Mouse (Mus musculus) neutrophil, adult 65 days (primary cell): ENCODE data around the gene Odf3. TPM values are rescaled to one million over a fixed set of nuclear protein-coding genes. Genes with fewer than 3 reads are reported as not detected.

Experiments
- total RNA-seq: library from RNA; stranded (reverse); gene quantifications from 2 replicates; pipeline ENCODE4 v1.2.4, GENCODE M21; 2023

The Odf3 gene
- total RNA-seq, result not detected in 2 replicates

GRCm38 (mm10) chr7:140847755-140848580, at the start of gene Odf3:
Gene Odf3, plus strand, starts transcription at chr7:140847805.

GRCm38 (mm10) chr7:140821653-140822329, 25.8 kb upstream of the Odf3 start, which contains the start of gene Zfp941:
Gene Zfp941, minus strand, starts transcription at chr7:140822178.

GRCm38 (mm10) chr7:140834968-140835757, 12.4 kb upstream of the Odf3 start, which contains the start of gene Urah:
Gene Urah, plus strand, starts transcription at chr7:140835018.

GRCm38 (mm10) chr7:140844905-140845665, 2.5 kb upstream of the Odf3 start, which contains the start of gene Scgb1c1:
Gene Scgb1c1, plus strand, starts transcription at chr7:140845547.

DNA sequence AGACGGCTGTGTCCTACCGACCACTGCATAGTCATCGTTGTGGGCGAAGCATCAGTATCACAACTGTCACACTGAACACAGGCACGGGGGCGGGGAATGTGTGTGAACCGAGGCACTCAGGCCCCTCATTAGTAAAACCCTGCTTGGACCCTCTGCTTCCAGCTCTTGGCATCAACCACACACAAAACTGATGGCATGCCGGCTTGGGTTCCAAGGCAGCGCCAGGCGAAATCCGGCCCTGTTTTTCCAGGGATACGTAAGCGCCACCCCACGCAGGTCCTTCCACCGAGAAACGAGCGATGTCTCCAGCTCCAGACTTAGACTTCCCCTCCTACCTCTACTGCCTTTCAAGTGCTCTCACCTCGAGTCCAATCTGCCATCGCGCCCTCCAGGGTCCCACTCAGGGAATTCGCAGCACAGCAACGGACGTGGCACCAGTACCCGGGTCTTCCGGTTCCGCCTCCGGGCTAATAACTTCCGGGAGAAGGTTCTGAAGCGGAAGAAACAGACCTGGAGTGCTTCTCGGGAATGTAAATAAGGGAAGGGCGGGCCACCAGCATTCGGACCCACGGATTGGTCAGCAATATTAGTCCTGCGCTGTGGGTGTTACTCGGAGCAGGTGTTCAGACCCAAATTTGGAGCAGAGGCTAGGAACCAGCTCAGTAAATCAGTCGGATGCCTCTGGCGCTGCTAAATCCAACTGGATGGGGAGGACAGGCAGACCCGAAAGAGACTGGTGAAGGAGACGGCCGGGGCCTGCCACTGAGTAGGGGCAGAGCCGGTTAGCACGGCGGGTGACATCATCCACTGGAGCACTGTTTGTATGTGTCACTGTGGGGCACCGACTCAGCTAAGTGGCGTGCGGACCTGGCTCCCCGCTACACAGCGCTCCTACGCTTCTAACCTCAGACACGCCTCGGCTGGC, 8.5 kb downstream of the Odf3 start, which contains the start of gene Gm45785:
Gene Gm45785, minus strand, starts transcription at position 472 of the 925 bp plus-strand sequence.

GRCm38 (mm10) chr7:140856785-140857549, 9.4 kb downstream of the Odf3 start, which contains the start of gene Ric8a:
Gene Ric8a, plus strand, starts transcription at chr7:140856957.

DNA sequence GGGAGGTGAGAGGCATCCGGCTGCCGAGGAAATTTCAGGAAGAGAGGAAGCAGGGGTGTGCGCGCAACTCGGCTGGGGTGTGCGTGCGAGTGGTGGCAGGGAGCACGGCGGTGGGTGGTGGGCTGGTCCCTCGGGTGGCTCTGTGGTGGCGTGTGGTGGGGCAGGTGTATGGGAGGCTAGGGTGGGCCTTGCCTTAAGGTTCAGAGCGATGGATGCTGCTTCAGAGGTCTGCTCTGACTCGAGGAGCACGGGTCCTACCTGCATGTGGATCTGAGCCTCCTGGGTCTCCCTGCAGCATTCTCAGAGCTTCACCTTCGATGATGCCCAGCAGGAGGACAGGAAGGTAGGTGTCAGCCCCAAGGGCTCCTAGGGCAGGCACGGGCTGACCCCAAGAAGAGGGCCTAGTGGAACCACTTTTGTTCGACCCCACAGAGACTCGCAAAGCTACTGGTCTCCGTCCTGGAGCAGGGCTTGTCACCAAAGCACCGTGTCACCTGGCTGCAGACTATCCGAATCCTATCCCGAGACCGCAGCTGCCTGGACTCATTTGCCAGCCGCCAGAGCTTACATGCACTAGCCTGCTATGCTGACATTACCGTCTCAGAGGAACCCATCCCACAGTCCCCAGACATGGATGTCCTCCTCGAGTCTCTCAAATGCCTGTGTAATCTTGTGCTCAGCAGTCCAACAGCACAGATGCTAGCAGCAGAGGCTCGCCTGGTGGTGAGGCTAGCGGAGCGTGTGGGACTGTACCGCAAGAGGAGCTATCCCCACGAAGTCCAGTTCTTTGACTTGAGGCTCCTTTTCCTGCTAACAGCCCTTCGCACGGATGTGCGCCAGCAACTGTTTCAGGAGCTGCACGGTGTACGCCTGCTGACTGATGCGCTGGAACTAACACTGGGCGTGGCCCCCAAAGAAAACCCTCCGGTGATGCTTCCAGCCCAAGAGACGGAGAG, 10.2 kb downstream of the Odf3 start, which contains the start of gene Bet1l:
Gene Bet1l, minus strand, starts transcription at position 28 of the 956 bp plus-strand sequence.

GRCm38 (mm10) chr7:140881696-140882468, 34.3 kb downstream of the Odf3 start, which contains the start of the genes Psmd13 and Sirt3:
Gene Psmd13, plus strand, starts transcription at chr7:140881968.
Gene Sirt3, minus strand, starts transcription at chr7:140882309.

GRCm38 (mm10) chr7:140900220-140900619, 52.6 kb downstream of the Odf3 start, which contains the start of gene Cox8b:
Gene Cox8b, minus strand, starts transcription at chr7:140900446.

Other genes starting within 250 kb of the Odf3 start
- 0.06 TPM in 1 of 2 replicates, not detected in the other for gene Olfr46, start 246.5 kb upstream of the Odf3 start, total RNA-seq
- not detected in 2 replicates for gene Olfr61, start 218.8 kb upstream of the Odf3 start, total RNA-seq
- not detected in 2 replicates for gene Olfr53, start 201.4 kb upstream of the Odf3 start, total RNA-seq
- gene Olfr539, start 187.9 kb upstream of the Odf3 start, total RNA-seq, result not detected in 2 replicates
- gene Olfr45, start 165.9 kb upstream of the Odf3 start, total RNA-seq, result 0.13 TPM in 1 of 2 replicates, not detected in the other
- gene Olfr541, start 150.5 kb upstream of the Odf3 start, total RNA-seq, result not detected in 2 replicates
- not detected in 2 replicates for gene Cyp2e1, start 84.1 kb upstream of the Odf3 start, total RNA-seq
- not detected in 2 replicates for gene Syce1, start 60.0 kb upstream of the Odf3 start, total RNA-seq
- not detected in 2 replicates for gene Zfp941, start 25.6 kb upstream of the Odf3 start, total RNA-seq
- not detected in 2 replicates for gene Urah, start 12.8 kb upstream of the Odf3 start, total RNA-seq
- not detected in 2 replicates for gene Scgb1c1, start 2.3 kb upstream of the Odf3 start, total RNA-seq
- not detected in 2 replicates for gene Gm45785, start 8.5 kb downstream of the Odf3 start, total RNA-seq
- 98.6 and 113 TPM in 2 replicates for gene Ric8a, start 9.2 kb downstream of the Odf3 start, total RNA-seq
- gene Bet1l, start 9.8 kb downstream of the Odf3 start, total RNA-seq, result 21.7 and 27.0 TPM in 2 replicates
- gene Psmd13, start 34.2 kb downstream of the Odf3 start, total RNA-seq, result 110 and 137 TPM in 2 replicates
- 7.0 and 7.2 TPM in 2 replicates for gene Sirt3, start 34.5 kb downstream of the Odf3 start, total RNA-seq
- not detected in 2 replicates for gene Cox8b, start 52.6 kb downstream of the Odf3 start, total RNA-seq
- gene Nlrp6, start 73.1 kb downstream of the Odf3 start, total RNA-seq, result not detected in 2 replicates
- gene Pgghg, start 93.6 kb downstream of the Odf3 start, total RNA-seq, result 19.6 and 25.0 TPM in 2 replicates
- gene Ifitm5, start 102.5 kb downstream of the Odf3 start, total RNA-seq, result 0.73 and 1.7 TPM in 2 replicates
- gene Gm45717, start 108.1 kb downstream of the Odf3 start, total RNA-seq, result not detected in 2 replicates
- 357 and 529 TPM in 2 replicates for gene Ifitm2, start 108.2 kb downstream of the Odf3 start, total RNA-seq
- 416 and 495 TPM in 2 replicates for gene Ifitm1, start 119.4 kb downstream of the Odf3 start, total RNA-seq
- 381 and 488 TPM in 2 replicates for gene Ifitm3, start 163.0 kb downstream of the Odf3 start, total RNA-seq
- 593 and 1,068 TPM in 2 replicates for gene Ifitm6, start 170.1 kb downstream of the Odf3 start, total RNA-seq
- gene Gm17387, start 181.3 kb downstream of the Odf3 start, total RNA-seq, result not detected in 2 replicates
- gene B4galnt4, start 213.3 kb downstream of the Odf3 start, total RNA-seq, result 0.34 and 0.82 TPM in 2 replicates
- 2.4 and 2.6 TPM in 2 replicates for gene Pkp3, start 230.4 kb downstream of the Odf3 start, total RNA-seq